Mouse (Mus musculus) testis, postnatal 14 days (tissue): ENCODE measurements at regions not wholly inside any gene's neighbourhood (a gene's known extent, or its start where the extent isn't known, plus 50 kb on each side); places are given as distances from the start of the nearest gene placed in this dataset.

ENCODE experiments used
- DNase-seq: peaks from one replicate; pipeline ENCODE4 v3.0.0; 2021; ENCODE audit warnings: low spot score

- DNase-seq, result no peak
These were observed 77.0 kb upstream of the Tbl1x start for GRCm38 (mm10) chrX:77433811-77434192.

- no peak for DNase-seq
These were observed 66.8 kb upstream of the Tbl1x start for GRCm38 (mm10) chrX:77443852-77444492.

GRCm38 (mm10) chrX:77446755-77447154 lies 64.1 kb upstream of the Tbl1x start:
- DNase-seq, result no peak

- DNase-seq, result no peak
These were observed 58.7 kb upstream of the Tbl1x start for GRCm38 (mm10) chrX:77451977-77452675.
